Comparison of ENCODE assay signal across 11 mouse cellular contexts in genomic region chr11:16904302-16905011, GRCm38 (mm10). TPM values are rescaled to one million over a fixed set of nuclear protein-coding genes. Genes with fewer than 3 reads are reported as not detected.
DNase-seq lines count a peak whose midpoint lies in the region; ATAC-seq and TF ChIP-seq lines count a peak whose summit lies in the region.
"Had no signal": no experiment of that assay in that cellular context is flagged by ENCODE, and none has a peak within 500 bp of the region (broad histone marks: within the 10 kb centered on the region; RNA-seq: fewer than 3 reads in every experiment).

No protein-coding gene starts in this region.

- no peaks in the 10 kb centered on the region for H3K9me3 ChIP-seq in lung, embryonic 16.5 days (ENCODE audit: control insufficient read depth, low read length)
- H3K9me3 ChIP-seq: hindbrain, embryonic 13.5 days had no signal

- intact Hi-C loops in heart, postnatal 10 days (cut with DNase I) = no loop called here

- H3K4me2 ChIP-seq in lung, embryonic 16.5 days (ENCODE audit: low read depth, low read length) = no peak overlapping the region
- peak overlapping the region; percentile 10 for H3K4me2 ChIP-seq in myocyte (ENCODE audit: low read depth)
- H3K4me2 ChIP-seq: hindbrain, embryonic 13.5 days had no signal

- H3ac ChIP-seq in myocyte (ENCODE audit: control insufficient read depth, insufficient read length) = no peak overlapping the region

- WGBS in lung, embryonic 16.5 days = 71% methylated on average over 8 of the region's 8 CpGs
- WGBS in thymus, adult 2 months = 90% methylated on average over 8 of the region's 8 CpGs

- H3K4me3 ChIP-seq in lung, embryonic 16.5 days (ENCODE audit: low read length) = no peak overlapping the region
- H3K4me3 ChIP-seq in myocyte = no peak overlapping the region
- no peak overlapping the region for H3K4me3 ChIP-seq in thymus, adult 2 months (ENCODE audit: control insufficient read depth, insufficient read depth, low read length)
- H3K4me3 ChIP-seq: hindbrain, embryonic 13.5 days had no signal

- no peak overlapping the region for H3K27ac ChIP-seq in lung, embryonic 16.5 days (ENCODE audit: low read length)
- no peak overlapping the region for H3K27ac ChIP-seq in thymus, adult 2 months (ENCODE audit: control insufficient read depth, insufficient read depth, low read length)
- H3K27ac ChIP-seq: hindbrain, embryonic 13.5 days had no signal

- no peaks in the 10 kb centered on the region for H3K4me1 ChIP-seq in lung, embryonic 16.5 days (replicated peaks; ENCODE audit: control insufficient read depth, insufficient read depth, low read length)
- no peaks in the 10 kb centered on the region for H3K4me1 ChIP-seq in thymus, adult 2 months (replicated peaks; ENCODE audit: control insufficient read depth, insufficient read depth, low read length)
- H3K4me1 ChIP-seq: hindbrain, embryonic 13.5 days had no signal

- ATAC-seq in lung, embryonic 16.5 days (ENCODE audit: low read depth) = peak; percentile 57; the same call in 1 of the 2 replicates
- no peak for ATAC-seq in inflammation-experienced regulatory T-cells, adult 6 months

- TF ChIP-seq CTCF in thymus, adult 2 months (IDR thresholded peaks at IDR 0.05; ENCODE audit: borderline replicate concordance, control insufficient read depth, extremely low read depth, insufficient read depth, low read length, poor library complexity) = no peak

- no peaks in the 10 kb centered on the region for H3K79me2 ChIP-seq in myocyte (ENCODE audit: control insufficient read depth, insufficient read depth)

- H3K27me3 ChIP-seq in lung, embryonic 16.5 days (ENCODE audit: control insufficient read depth, insufficient read depth, low read depth, low read length) = no peaks in the 10 kb centered on the region
- no peaks in the 10 kb centered on the region for H3K27me3 ChIP-seq in myocyte (ENCODE audit: control insufficient read depth, insufficient read depth, insufficient read length)
- H3K27me3 ChIP-seq in thymus, adult 2 months (ENCODE audit: control insufficient read depth, insufficient read depth, low read length) = no peaks in the 10 kb centered on the region
- H3K27me3 ChIP-seq: CH12.LX; hindbrain, embryonic 13.5 days had no signal

- no peak overlapping the region for H3K9ac ChIP-seq in lung, embryonic 16.5 days (ENCODE audit: low read length)
- H3K9ac ChIP-seq: hindbrain, embryonic 13.5 days had no signal

- no peaks in the 10 kb centered on the region; the same call in 1 of the 2 replicates for H3K36me3 ChIP-seq in lung, embryonic 16.5 days (ENCODE audit: control insufficient read depth, insufficient read depth, low read length)
- H3K36me3 ChIP-seq in myocyte (ENCODE audit: control insufficient read depth, insufficient read depth) = peaks cover 4% of the 10 kb centered on the region
- H3K36me3 ChIP-seq in thymus, adult 2 months (ENCODE audit: control insufficient read depth, insufficient read depth, low read length) = no peaks in the 10 kb centered on the region
- H3K36me3 ChIP-seq: hindbrain, embryonic 13.5 days had no signal

- DNase-seq in embryo, embryonic 10.5 days (ENCODE audit: low spot score) = peak; percentile 10
- no peak for DNase-seq in embryo, embryonic 10 days (ENCODE audit: low spot score)
- DNase-seq in lung, adult 18-20 months = no peak
- peak; percentile 31 to 43 for DNase-seq in heart, postnatal 10 days
- DNase-seq in thymus, adult 2 months = no peak
- DNase-seq: kidney, postnatal 4 days had no signal

- no peak for TF ChIP-seq POLR2A in myocyte (IDR thresholded peaks at IDR 0.05; ENCODE audit: insufficient read length, low read depth)
- no peak for TF ChIP-seq POLR2A in thymus, adult 2 months (IDR thresholded peaks at IDR 0.05; ENCODE audit: control insufficient read depth, extremely low read depth, insufficient read depth, low read length, poor library complexity)

TF ChIP-seq in myocyte, 11 proteins besides CTCF, POLR2A, EP300 and RAD21:
- TF ChIP-seq MAX (IDR thresholded peaks at IDR 0.05; ENCODE audit: low read depth) (no peak), REST (IDR thresholded peaks at IDR 0.05; ENCODE audit: insufficient read depth, insufficient read length) (no peak), TCF12 (IDR thresholded peaks at IDR 0.05; ENCODE audit: insufficient read depth, poor library complexity, severe bottlenecking) (no peak), SRF (IDR thresholded peaks at IDR 0.05; ENCODE audit: control insufficient read depth, insufficient read length, low read depth) (no peak), MYOD1 (IDR thresholded peaks at IDR 0.05; ENCODE audit: control insufficient read depth in 1 of 3, insufficient read length in 2 of 3, low read depth in 2 of 3) (peak in 2 of 3 experiments; percentile 65 to 86), MYOG (IDR thresholded peaks at IDR 0.05; ENCODE audit: control insufficient read depth in 1 of 3, insufficient read depth in 1 of 3, insufficient read length in 2 of 3, low read depth in 2 of 3) (peak; percentile 29 to 90 (median 35)), USF1 (IDR thresholded peaks at IDR 0.05; ENCODE audit: low read depth) (no peak), POLR2AphosphoS2 (IDR thresholded peaks at IDR 0.05; ENCODE audit: insufficient read length, low read depth) (no peak)

RNA-seq across cellular contexts. Expression of gene Fbxo48, which starts 46.7 kb away (rescaled TPM):
- 1.4 TPM in 2 replicates for polyA plus RNA-seq in lung, embryonic 16.5 days (2015; fragmentation: Nextera tagmentation; extraction: Ambion mirVana)
- total RNA-seq in heart, postnatal 10 days (2021) = under 1 TPM; 0.67 to 0.94 TPM
- 0.60 TPM for polyA plus RNA-seq in myocyte (2012; fragmentation: generic; extraction: Trizol)
- polyA plus RNA-seq in inflammation-experienced regulatory T-cells, adult 6 months (2017; shearing (Covaris generic)) = 1 to 10 TPM in 2 of 3 experiments, under 1 TPM in 1; 0.36 to 1.8 (median 1.2) TPM
- polyA plus RNA-seq in thymus, adult 2 months (2012; rRNA removed) = 2.3 and 4.1 TPM in 2 replicates

Comparison
In these comparisons a context has a peak if more than half of its experiments do, and no peak if none do; other contexts are left out.
1. DNase-seq: peak in embryo, embryonic 10.5 days (single experiment) and heart, postnatal 10 days (2 of 2); none in embryo, embryonic 10 days (single experiment), lung, adult 18-20 months (0 of 2) and thymus, adult 2 months (single experiment).